Mouse (Mus musculus) c-Kit-positive CD71-positive TER-119-negative erythroid progenitor cells, embryonic 14.5 days (primary cell): ENCODE measurements at regions not wholly inside any gene's neighbourhood (a gene's known extent, or its start where the extent isn't known, plus 50 kb on each side); places are given as distances from the start of the nearest gene placed in this dataset.

ENCODE experiments used
- DNase-seq: peaks from one replicate; pipeline ENCODE4 v3.0.0-alpha.2; 2013; ENCODE audit warnings: low read depth

GRCm38 (mm10) chr2:166236102-166236501 is 80.6 kb upstream of the Sulf2 start:
- no peak for DNase-seq

DNA sequence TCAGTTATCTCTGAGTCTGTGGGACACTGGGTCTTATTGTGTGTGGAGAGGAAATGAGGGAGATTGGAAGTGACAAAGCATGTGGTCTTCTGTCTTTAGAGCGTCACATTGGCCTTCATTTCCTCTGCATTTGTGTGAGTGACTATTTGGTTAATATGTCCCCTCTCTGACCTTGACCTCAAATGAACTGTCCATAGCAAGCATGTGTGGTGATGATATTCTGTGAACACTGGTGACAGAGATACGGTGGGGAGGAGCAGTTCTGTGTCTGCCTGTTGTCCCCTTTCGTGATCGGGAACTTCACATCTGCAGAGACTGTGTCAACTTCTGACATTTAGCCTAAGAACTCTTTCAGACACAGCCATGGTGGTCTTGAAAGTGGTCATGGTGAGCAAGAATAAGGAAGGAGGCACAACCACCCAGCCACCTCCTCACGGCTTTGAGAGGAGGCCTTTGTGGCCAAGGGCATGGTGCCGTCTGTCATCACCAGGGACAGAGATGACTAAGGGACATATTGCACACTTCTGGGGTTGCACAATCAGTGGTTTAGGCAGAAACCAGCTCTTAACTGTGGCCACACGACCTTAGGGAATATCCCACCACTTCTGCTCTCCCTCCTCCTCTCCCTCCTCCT is 79.2 kb upstream of the Sulf2 start:
- DNase-seq = no peak

- no peak for DNase-seq
Measured at GRCm38 (mm10) chr2:166233246-166233645, 77.8 kb upstream of the Sulf2 start.

DNA sequence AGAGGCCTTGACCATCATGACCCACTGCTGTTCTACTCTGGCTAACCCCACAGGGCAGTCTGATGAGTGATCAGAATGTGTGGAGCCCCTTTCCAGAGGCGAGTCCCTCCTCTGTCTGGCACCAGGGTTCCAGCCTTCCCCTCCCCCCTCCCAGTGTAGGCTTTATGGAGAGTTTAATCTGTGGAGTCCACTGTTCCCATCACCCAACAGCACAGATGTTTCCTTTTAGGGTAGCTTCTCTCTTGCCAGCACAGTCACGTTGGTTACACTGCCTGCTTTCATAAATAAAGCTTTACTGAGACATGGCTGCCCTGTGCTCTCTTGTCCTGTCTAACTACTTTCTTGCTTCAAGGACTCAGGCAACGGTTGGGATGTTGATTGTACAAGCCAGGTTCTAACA is 76.9 kb upstream of the Sulf2 start:
- no peak for DNase-seq

DNA sequence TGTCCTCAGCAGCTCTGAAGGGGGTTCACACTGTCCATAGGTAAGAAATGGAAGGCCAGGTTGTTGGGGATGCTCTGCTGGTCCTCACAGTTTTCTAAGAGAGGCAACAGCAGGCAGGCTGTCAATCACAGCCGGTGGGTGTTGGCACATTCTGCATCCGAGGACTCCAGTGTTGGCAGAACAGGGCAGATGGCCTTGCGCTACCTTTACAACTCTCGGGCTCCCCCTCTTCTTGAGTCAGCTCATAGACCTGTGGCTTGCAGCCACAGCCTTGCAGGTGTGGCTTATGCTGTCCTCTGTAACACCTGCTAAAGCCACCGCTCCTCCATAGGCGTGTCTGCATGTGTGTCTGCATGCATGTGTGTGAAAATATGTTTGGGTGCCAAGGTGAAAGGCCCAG is 75.2 kb upstream of the Sulf2 start:
- DNase-seq = no peak

DNA sequence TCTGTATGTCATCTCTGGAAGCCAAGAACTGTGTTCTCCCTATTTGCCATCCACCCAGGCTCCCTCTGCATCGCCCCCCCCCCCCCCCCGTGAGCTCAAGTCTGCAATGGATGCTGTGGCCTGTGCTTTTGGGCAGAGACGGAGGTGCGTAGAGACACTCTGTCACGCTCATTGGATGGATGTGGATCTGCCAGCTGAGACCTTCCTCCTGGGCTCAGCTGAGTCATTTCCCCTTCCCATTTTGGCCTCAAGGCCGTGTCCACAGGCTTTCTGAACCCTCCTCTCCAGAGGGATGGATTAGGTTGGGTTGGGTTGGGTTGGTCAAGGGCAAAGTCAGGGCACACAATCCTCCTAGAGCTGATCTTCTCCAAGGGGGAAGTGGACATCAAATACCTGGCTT is 72.9 kb upstream of the Sulf2 start:
- no peak for DNase-seq

DNA sequence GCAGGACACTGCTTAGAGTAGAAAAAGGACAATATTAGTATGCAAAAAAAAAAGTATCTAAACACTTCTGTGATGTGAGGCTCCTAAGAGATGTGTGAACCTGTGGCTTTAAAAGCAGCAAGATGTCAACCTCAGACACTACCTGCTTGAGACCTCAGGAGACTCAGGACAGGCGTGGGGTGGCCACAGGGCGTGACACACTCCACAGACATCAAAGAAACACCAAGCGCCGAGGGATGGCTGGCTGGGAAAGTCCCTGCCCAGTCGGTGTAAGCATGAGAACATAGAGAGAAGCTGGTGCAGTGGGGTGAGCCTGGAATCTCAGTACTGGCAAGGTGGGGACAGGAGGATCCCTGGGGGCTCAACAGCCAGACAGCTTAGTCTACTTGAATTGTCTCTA is 72.0 kb upstream of the Sulf2 start:
- no peak for DNase-seq

GRCm38 (mm10) chr2:166226929-166227328 is 71.5 kb upstream of the Sulf2 start:
- no peak for DNase-seq

DNA sequence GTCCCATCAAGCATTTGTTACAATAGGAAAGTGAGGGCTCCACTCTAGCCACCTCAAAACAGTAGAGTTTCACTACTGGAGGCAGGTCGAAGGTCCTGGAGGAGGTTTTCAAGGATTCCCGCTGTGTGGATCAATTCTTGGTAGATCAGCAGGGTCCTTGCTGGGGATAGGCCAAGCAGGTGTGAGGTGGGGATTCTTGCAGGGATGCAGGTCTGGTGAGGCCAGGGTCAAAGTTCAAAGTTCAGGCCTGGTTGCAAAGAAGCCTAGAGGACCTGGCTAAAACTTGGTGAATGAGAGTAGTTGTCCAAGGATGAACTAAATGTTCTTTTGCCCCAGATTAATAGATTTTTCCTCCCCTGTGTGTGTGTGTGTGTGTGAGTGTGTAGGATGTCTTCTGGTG is 70.9 kb upstream of the Sulf2 start:
- DNase-seq = no peak

- DNase-seq = no peak
Measured at GRCm38 (mm10) chr2:166225354-166225753, 69.9 kb upstream of the Sulf2 start.

DNA sequence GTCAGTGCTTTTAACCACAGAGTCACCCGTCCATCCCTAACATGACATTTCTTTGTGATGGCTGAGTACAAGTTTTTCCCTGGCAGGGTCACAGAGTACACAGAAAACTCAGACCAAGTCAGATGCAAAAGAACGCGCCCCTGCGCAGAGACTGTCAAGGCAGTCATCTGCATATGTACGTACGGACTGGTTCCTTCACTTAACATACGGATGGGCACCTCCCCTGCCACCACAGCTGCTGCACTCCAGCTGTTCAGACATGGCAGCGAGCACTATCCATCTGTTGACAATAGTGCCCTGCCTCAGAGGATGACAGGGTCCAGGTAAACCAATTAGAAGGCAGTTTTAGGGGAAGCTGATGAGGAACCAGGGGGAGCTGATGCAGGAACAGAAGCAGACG is 63.3 kb upstream of the Sulf2 start:
- no peak for DNase-seq

DNA sequence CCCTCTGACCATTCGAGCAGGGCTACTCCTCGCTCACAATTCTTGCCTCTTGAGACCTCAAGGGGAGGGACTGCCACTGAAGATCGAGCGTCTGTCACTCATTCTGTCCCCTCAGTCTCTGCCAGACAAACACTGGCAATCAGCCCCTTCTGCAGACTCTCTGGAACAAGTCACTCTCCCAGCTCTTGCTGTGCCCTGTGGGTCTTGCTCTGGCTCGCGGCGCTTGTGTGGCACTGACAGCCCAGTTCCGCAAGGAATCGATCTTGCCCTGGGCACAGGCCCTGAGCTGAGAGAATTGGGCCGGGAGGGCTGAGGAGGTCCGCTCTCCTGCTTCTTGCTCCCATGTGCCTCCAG is 61.0 kb upstream of the Sulf2 start:
- DNase-seq = no peak

GRCm38 (mm10) chr2:166215610-166216511 is 60.4 kb upstream of the Sulf2 start:
- no peak for DNase-seq

- no peak for DNase-seq
Measured at GRCm38 (mm10) chr2:166215191-166215590, 59.7 kb upstream of the Sulf2 start.

DNA sequence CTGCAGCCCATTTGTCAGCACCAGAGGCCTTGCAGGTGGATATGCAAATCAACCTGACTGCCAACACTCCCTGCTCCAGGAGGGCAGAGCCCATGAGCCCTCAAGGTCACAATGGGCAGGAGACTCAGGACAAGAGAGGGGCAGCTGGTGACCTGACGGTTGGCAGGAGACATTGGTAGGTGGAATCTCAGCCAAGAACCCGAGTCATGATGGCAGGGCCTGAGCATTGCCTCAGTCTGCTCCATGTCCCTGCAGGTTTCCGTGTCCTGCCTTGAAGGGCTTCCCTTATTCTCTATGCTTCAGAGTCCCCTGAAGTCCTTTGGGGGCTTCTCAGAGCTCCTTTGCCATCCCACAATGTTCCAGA is 51.7 kb upstream of the Sulf2 start:
- DNase-seq = no peak

- no peak for DNase-seq
Measured at GRCm38 (mm10) chr2:166206396-166207144, 51.1 kb upstream of the Sulf2 start.
